Mouse (Mus musculus): Measurements from ENCODE around the gene Jazf1. TPM values are rescaled to one million over a fixed set of nuclear protein-coding genes. Genes with fewer than 3 reads are reported as not detected.

Gene Jazf1
- polyA plus RNA-seq, 1 experiment from 2014 or later, result 12.6 TPM

GRCm38 (mm10) chr6:52982175-52982574, 86.3 kb downstream of the Jazf1 start:
- WGBS, result 84% methylated on average over 6 of the region's 6 CpGs
- Histone ChIP-seq H3K27ac (ENCODE audit: low read length) (no peak overlapping the region), H3K9me3 (replicated peaks; ENCODE audit: control insufficient read depth, low read length) (no peaks in the 10 kb centered on the region), H3K4me3 (ENCODE audit: low read length) (no peak overlapping the region), H3K9ac (ENCODE audit: low read length) (no peak overlapping the region), H3K27me3 (ENCODE audit: control insufficient read depth, insufficient read depth, low read length) (no peaks in the 10 kb centered on the region), H3K36me3 (ENCODE audit: control insufficient read depth, insufficient read depth) (no peaks in the 10 kb centered on the region), H3K4me2 (ENCODE audit: low read depth, low read length) (no peak overlapping the region), H3K4me1 (ENCODE audit: control insufficient read depth, insufficient read depth, low read length) (no peaks in the 10 kb centered on the region)
- ATAC-seq (replicated peaks; ENCODE audit: extremely low read depth, insufficient read depth, low FRiP score), result no peak

DNA sequence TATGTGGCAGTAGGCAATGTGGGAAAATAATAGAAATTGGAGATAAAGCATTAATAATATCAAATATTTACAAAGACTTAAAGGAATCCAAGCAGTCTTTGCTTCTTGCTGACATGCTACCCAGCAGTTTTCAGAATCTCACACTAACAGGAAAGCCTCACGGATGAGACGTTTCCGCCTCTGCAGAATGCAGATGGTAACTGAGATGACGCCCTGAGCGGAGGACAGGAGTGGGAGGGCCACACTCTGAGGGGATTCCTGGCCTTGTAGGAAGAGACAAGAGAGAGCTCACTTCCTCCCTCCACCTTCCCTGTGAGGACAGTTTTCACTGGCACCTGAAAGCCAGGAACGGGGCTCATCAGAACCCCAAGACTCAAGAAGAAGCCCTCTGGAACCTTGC, 88.9 kb downstream of the Jazf1 start:
- H3K9me3 ChIP-seq (replicated peaks; ENCODE audit: control insufficient read depth, low read length), result no peaks in the 10 kb centered on the region
- no peaks in the 10 kb centered on the region for H3K36me3 ChIP-seq (ENCODE audit: control insufficient read depth, insufficient read depth)
- 87% methylated on average over 6 of the region's 6 CpGs for WGBS
- H3K4me1 ChIP-seq (ENCODE audit: control insufficient read depth, insufficient read depth, low read length), result no peaks in the 10 kb centered on the region
- no peak overlapping the region for H3K4me2 ChIP-seq (ENCODE audit: low read depth, low read length)
- H3K27ac ChIP-seq (ENCODE audit: low read length), result no peak overlapping the region
- no peak overlapping the region for H3K9ac ChIP-seq (ENCODE audit: low read length)
- no peak overlapping the region for H3K4me3 ChIP-seq (ENCODE audit: low read length)
- ATAC-seq (replicated peaks; ENCODE audit: extremely low read depth, insufficient read depth, low FRiP score), result no peak
- no peaks in the 10 kb centered on the region for H3K27me3 ChIP-seq (ENCODE audit: control insufficient read depth, insufficient read depth, low read length)

DNA sequence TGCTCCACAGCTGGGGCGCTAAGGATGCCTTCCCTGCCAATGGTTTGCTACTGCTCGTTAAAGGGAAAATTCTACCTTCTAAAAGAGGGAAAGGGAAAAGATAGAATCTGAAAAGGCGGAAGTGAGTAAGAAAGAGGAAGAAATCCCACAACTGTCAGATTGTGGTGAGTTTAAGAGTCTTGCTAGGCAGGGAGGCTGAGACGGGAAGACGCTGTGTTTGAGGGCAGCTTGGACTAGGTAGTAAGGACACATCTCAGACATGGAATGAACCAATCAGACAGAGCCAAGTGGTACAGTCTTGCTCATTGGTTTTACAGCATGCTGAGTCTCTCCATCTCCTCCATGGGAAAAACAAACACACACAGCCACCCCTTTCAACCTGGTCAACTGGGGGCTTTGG, 95.1 kb downstream of the Jazf1 start:
- Histone ChIP-seq H3K4me3 (ENCODE audit: low read length) (no peak overlapping the region), H3K9ac (ENCODE audit: low read length) (no peak overlapping the region), H3K27me3 (ENCODE audit: control insufficient read depth, insufficient read depth, low read length) (no peaks in the 10 kb centered on the region), H3K36me3 (ENCODE audit: control insufficient read depth, insufficient read depth) (no peaks in the 10 kb centered on the region), H3K4me2 (ENCODE audit: low read depth, low read length) (no peak overlapping the region), H3K27ac (ENCODE audit: low read length) (no peak overlapping the region), H3K4me1 (ENCODE audit: control insufficient read depth, insufficient read depth, low read length) (peaks cover 3% of the 10 kb centered on the region), H3K9me3 (replicated peaks; ENCODE audit: control insufficient read depth, low read length) (no peaks in the 10 kb centered on the region)
- ATAC-seq (replicated peaks; ENCODE audit: extremely low read depth, insufficient read depth, low FRiP score), result no peak
- WGBS, result 82% methylated on average over 5 of the region's 5 CpGs

DNA sequence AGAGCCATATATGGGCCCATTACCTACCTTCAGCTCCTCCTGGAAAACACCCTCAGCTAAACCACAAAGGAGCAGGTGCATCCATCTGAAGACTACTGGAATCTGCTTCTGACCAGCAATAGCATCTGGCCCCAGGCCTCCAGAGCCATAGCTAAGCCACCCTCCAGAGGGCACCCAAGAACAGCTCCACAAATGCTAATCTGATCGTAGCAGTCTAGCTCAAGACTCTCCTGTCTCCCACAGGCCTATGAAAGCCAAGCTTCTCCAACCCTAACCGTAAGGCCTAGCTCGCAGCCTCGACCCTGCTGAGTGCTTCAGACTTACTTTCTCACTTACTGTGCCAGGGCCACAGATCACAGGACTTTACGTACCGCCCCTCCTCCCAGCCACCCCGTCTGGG, 96.3 kb downstream of the Jazf1 start:
- H3K4me3 ChIP-seq (ENCODE audit: low read length), result no peak overlapping the region
- 68% methylated on average over 7 of the region's 7 CpGs for WGBS
- no peak overlapping the region for H3K4me2 ChIP-seq (ENCODE audit: low read depth, low read length)
- H3K27ac ChIP-seq (ENCODE audit: low read length), result no peak overlapping the region
- H3K36me3 ChIP-seq (ENCODE audit: control insufficient read depth, insufficient read depth), result no peaks in the 10 kb centered on the region
- no peaks in the 10 kb centered on the region for H3K9me3 ChIP-seq (replicated peaks; ENCODE audit: control insufficient read depth, low read length)
- no peaks in the 10 kb centered on the region for H3K27me3 ChIP-seq (ENCODE audit: control insufficient read depth, insufficient read depth, low read length)
- no peak for ATAC-seq (replicated peaks; ENCODE audit: extremely low read depth, insufficient read depth, low FRiP score)
- H3K4me1 ChIP-seq (ENCODE audit: control insufficient read depth, insufficient read depth, low read length), result peaks cover 13% of the 10 kb centered on the region
- H3K9ac ChIP-seq (ENCODE audit: low read length), result no peak overlapping the region

DNA sequence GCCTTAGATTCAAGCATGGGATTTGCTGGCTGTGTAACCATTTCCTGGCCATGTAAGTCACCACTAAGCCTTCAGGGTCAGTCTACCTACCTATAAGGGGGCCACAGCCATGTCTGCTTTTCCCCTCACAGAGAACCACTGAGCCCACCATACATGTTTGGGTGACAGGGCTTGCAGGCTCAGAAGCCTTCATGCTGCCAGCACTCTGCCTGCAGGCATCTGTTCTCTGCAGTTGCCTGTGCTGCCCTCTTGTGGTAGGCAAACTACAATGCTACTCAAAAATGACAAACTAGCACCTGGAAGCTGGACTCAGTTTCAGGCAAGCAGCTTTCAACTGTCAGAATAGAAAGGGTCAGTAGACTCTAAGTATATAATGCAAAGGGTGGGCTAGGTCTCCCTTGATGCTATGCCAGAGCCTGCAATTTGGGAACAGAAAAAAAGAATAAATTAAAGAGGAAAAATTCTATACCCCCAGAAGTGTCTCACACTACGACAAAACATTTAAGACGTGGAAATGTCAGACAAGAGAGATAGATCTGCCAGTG, 98.6 kb downstream of the Jazf1 start:
- H3K4me1 ChIP-seq (ENCODE audit: control insufficient read depth, insufficient read depth, low read length), result peaks cover 31% of the 10 kb centered on the region
- H3K27ac ChIP-seq (ENCODE audit: low read length), result no peak overlapping the region
- no peak overlapping the region for H3K4me2 ChIP-seq (ENCODE audit: low read depth, low read length)
- WGBS, result 91% methylated on average over 2 of the region's 2 CpGs
- no peaks in the 10 kb centered on the region for H3K36me3 ChIP-seq (ENCODE audit: control insufficient read depth, insufficient read depth)
- no peaks in the 10 kb centered on the region for H3K27me3 ChIP-seq (ENCODE audit: control insufficient read depth, insufficient read depth, low read length)
- no peaks in the 10 kb centered on the region for H3K9me3 ChIP-seq (replicated peaks; ENCODE audit: control insufficient read depth, low read length)
- H3K4me3 ChIP-seq (ENCODE audit: low read length), result no peak overlapping the region
- ATAC-seq (replicated peaks; ENCODE audit: extremely low read depth, insufficient read depth, low FRiP score), result no peak
- no peak overlapping the region for H3K9ac ChIP-seq (ENCODE audit: low read length)

DNA sequence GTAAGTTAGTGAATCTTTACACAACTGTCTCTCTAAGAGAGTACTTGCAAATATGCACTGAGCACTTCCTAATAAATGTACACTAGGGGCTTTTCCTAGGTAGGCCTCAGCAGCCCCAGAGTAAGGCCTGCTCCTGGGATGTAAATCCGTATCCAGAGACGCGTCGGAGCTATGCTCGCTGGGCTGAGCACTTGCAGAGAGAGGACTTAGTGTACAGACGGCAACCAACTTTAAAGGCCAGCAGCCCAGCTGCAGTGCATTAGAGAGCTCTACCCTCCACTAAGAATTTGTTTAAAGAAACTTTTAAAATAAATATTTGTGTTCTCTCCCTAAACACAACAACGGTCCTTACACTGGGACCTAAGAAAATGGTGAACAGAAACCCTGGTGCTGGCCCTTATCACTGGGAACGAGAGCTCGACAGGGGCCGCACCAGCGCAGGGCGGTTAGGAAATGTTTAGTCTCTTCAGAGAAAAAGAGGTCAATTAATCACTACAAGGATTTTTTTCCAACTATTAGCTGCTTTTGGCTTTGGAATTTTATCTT, 100.0 kb downstream of the Jazf1 start:
- no peak for ATAC-seq (replicated peaks; ENCODE audit: extremely low read depth, insufficient read depth, low FRiP score)
- Histone ChIP-seq H3K27ac (ENCODE audit: low read length) (peak overlapping the region; percentile 73), H3K4me2 (ENCODE audit: low read depth, low read length) (peak overlapping the region; percentile 15; the same call in 1 of the 2 replicates), H3K9me3 (replicated peaks; ENCODE audit: control insufficient read depth, low read length) (no peaks in the 10 kb centered on the region), H3K27me3 (ENCODE audit: control insufficient read depth, insufficient read depth, low read length) (no peaks in the 10 kb centered on the region), H3K4me3 (ENCODE audit: low read length) (no peak overlapping the region), H3K4me1 (ENCODE audit: control insufficient read depth, insufficient read depth, low read length) (peaks cover 44% of the 10 kb centered on the region), H3K9ac (ENCODE audit: low read length) (no peak overlapping the region), H3K36me3 (ENCODE audit: control insufficient read depth, insufficient read depth) (no peaks in the 10 kb centered on the region)
- 56% methylated on average over 12 of the region's 12 CpGs for WGBS

DNA sequence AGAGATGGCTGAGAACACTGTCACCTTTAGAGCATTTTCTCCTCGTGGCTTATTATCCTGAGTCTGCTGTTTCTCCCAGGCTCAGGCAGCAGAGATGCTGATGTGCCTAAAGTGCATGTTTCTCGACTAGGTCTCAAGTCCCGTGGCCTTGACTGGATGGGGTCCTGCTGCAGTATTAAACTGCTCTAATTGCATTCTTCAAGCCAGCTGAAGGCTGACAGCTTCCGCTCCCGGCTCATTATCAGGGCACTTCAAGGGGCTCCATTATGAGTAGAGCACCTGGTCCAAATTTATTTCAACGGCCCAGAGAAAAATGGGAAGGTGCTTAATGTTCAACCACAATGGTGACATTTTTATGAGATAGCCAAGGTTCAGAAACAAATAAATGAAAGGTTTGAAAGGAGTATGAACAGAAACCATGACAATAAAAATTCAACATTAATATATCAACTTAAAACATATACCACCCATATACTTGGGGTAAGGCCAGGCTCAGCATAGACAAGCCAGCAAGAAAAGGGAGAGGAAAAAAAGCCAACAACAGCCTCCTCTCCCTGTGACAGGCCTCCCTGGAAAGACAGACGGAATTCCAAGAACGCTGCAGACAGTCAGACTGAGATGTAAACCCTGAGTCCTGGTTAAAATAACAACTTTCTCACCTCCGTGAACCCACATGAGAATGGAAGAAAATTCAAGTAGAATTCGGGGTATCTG, 100.7 kb downstream of the Jazf1 start:
- ATAC-seq (replicated peaks; ENCODE audit: extremely low read depth, insufficient read depth, low FRiP score), result no peak

GRCm38 (mm10) chr6:52966001-52966400, 102.4 kb downstream of the Jazf1 start:
- Histone ChIP-seq H3K36me3 (ENCODE audit: control insufficient read depth, insufficient read depth) (no peaks in the 10 kb centered on the region), H3K4me3 (ENCODE audit: low read length) (no peak overlapping the region), H3K9ac (ENCODE audit: low read length) (peak overlapping the region; percentile 58), H3K4me1 (ENCODE audit: control insufficient read depth, insufficient read depth, low read length) (peaks cover 55% of the 10 kb centered on the region), H3K4me2 (ENCODE audit: low read depth, low read length) (peak overlapping the region; percentile 39), H3K9me3 (replicated peaks; ENCODE audit: control insufficient read depth, low read length) (no peaks in the 10 kb centered on the region), H3K27me3 (ENCODE audit: control insufficient read depth, insufficient read depth, low read length) (no peaks in the 10 kb centered on the region), H3K27ac (ENCODE audit: low read length) (peak overlapping the region; percentile 92)
- 15% methylated on average over 4 of the region's 4 CpGs for WGBS
- ATAC-seq (replicated peaks; ENCODE audit: extremely low read depth, insufficient read depth, low FRiP score), result peak; percentile 56

More for the DNA sequence above, 100.7 kb downstream of the Jazf1 start:
- H3K4me1 ChIP-seq (ENCODE audit: control insufficient read depth, insufficient read depth, low read length), result peaks cover 49% of the 10 kb centered on the region
- 42% methylated on average over 10 of the region's 10 CpGs for WGBS
- H3K9ac ChIP-seq (ENCODE audit: low read length), result 0 out of 2 replicates have a peak overlapping the region, but pooled peaks have one; percentile 15
- H3K9me3 ChIP-seq (replicated peaks; ENCODE audit: control insufficient read depth, low read length), result no peaks in the 10 kb centered on the region
- no peaks in the 10 kb centered on the region for H3K27me3 ChIP-seq (ENCODE audit: control insufficient read depth, insufficient read depth, low read length)
- H3K4me3 ChIP-seq (ENCODE audit: low read length), result no peak overlapping the region
- no peaks in the 10 kb centered on the region for H3K36me3 ChIP-seq (ENCODE audit: control insufficient read depth, insufficient read depth)
- H3K27ac ChIP-seq (ENCODE audit: low read length), result peak overlapping the region; percentile 73
- peak overlapping the region; percentile 13; the same call in 1 of the 2 replicates for H3K4me2 ChIP-seq (ENCODE audit: low read depth, low read length)

DNA sequence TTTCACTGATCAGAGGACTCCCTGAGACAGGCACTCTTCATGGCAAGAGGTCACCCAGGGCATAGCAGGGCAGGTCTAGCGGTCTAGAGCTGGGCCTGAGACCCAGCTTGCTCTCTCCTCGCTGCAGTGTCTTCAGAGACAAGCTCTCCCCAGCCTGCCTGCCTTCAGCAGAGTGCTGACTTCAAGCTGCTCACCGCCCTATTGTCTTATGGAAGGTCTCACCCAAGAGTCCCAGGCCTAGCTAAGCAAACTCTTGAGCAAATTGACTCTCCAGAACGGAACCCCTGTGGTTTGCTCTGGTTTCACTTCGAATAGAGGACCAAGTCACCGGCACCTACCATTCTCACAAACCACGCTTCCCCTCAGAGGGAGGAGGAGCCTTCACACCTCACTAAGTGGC, 103.1 kb downstream of the Jazf1 start:
- H3K36me3 ChIP-seq (ENCODE audit: control insufficient read depth, insufficient read depth), result no peaks in the 10 kb centered on the region
- H3K4me2 ChIP-seq (ENCODE audit: low read depth, low read length), result peak overlapping the region; percentile 39
- 46% methylated on average over 7 of the region's 7 CpGs for WGBS
- H3K9me3 ChIP-seq (replicated peaks; ENCODE audit: control insufficient read depth, low read length), result no peaks in the 10 kb centered on the region
- no peak for ATAC-seq (replicated peaks; ENCODE audit: extremely low read depth, insufficient read depth, low FRiP score)
- no peak overlapping the region for H3K4me3 ChIP-seq (ENCODE audit: low read length)
- H3K27me3 ChIP-seq (ENCODE audit: control insufficient read depth, insufficient read depth, low read length), result no peaks in the 10 kb centered on the region
- peaks cover 55% of the 10 kb centered on the region for H3K4me1 ChIP-seq (ENCODE audit: control insufficient read depth, insufficient read depth, low read length)
- peak overlapping the region; percentile 92 for H3K27ac ChIP-seq (ENCODE audit: low read length)
- peak overlapping the region; percentile 58 for H3K9ac ChIP-seq (ENCODE audit: low read length)
